Comparison of ENCODE assay signal across 22 mouse cellular contexts in genomic region chr6:14185921-14186420, GRCm38 (mm10).
A peak's percentile ranks its signal among the peaks of the same experiment; 100 is the strongest.
DNase-seq lines count a peak whose midpoint lies in the region; ATAC-seq and TF ChIP-seq lines count a peak whose summit lies in the region.
"Had no signal": no experiment of that assay in that cellular context is flagged by ENCODE, and none has a peak within 500 bp of the region (broad histone marks: within the 10 kb centered on the region; RNA-seq: fewer than 3 reads in every experiment).

No protein-coding gene starts in this region.

- 46% methylated on average over 2 of the region's 2 CpGs for WGBS in forebrain, embryonic 15.5 days
- WGBS in forebrain, embryonic 10.5 days = 84% methylated on average over 2 of the region's 2 CpGs
- WGBS in forebrain, postnatal 0 days = 43% methylated on average over 2 of the region's 2 CpGs

- no peak overlapping the region for H3K4me3 ChIP-seq in forebrain, embryonic 15.5 days
- H3K4me3 ChIP-seq in forebrain, embryonic 10.5 days = no peak overlapping the region
- no peak overlapping the region for H3K4me3 ChIP-seq in forebrain, postnatal 0 days (ENCODE audit: low read depth, low read length)
- H3K4me3 ChIP-seq: hindbrain, embryonic 10.5 days; intestine, embryonic 15.5 days; limb, embryonic 15.5 days had no signal

- no peak overlapping the region for H3K4me2 ChIP-seq in forebrain, embryonic 15.5 days (replicated peaks)
- H3K4me2 ChIP-seq in forebrain, postnatal 0 days (ENCODE audit: low read depth) = no peak overlapping the region
- H3K4me2 ChIP-seq: heart, embryonic 11.5 days; intestine, embryonic 15.5 days; limb, embryonic 15.5 days had no signal

- H3K9ac ChIP-seq in forebrain, embryonic 15.5 days (replicated peaks) = no peak overlapping the region
- H3K9ac ChIP-seq in forebrain, postnatal 0 days = no peak overlapping the region
- H3K9ac ChIP-seq: intestine, embryonic 15.5 days; limb, embryonic 15.5 days had no signal

- H3K9me3 ChIP-seq in forebrain, embryonic 15.5 days = no peaks in the 10 kb centered on the region
- H3K9me3 ChIP-seq in forebrain, embryonic 10.5 days = peaks cover 9% of the 10 kb centered on the region; the same call in 1 of the 2 replicates
- H3K9me3 ChIP-seq in forebrain, postnatal 0 days (ENCODE audit: low read length) = no peaks in the 10 kb centered on the region
- H3K9me3 ChIP-seq: intestine, embryonic 15.5 days; limb, embryonic 15.5 days had no signal

- ATAC-seq in forebrain, embryonic 15.5 days (replicated peaks) = peak; percentile 96
- ATAC-seq in forebrain, postnatal 0 days = peak; percentile 93
- ATAC-seq: CD4-positive, CD25-positive, alpha-beta regulatory T cell, adult 4 months; hindbrain, embryonic 16.5 days; intestine, embryonic 15.5 days had no signal

- H3K27me3 ChIP-seq in forebrain, embryonic 15.5 days = no peaks in the 10 kb centered on the region
- H3K27me3 ChIP-seq in forebrain, embryonic 10.5 days (ENCODE audit: poor library complexity, severe bottlenecking) = no peaks in the 10 kb centered on the region
- no peaks in the 10 kb centered on the region for H3K27me3 ChIP-seq in forebrain, postnatal 0 days (ENCODE audit: insufficient read depth, low read length)
- H3K27me3 ChIP-seq: intestine, embryonic 15.5 days; limb, embryonic 15.5 days had no signal

- no peaks in the 10 kb centered on the region for H3K36me3 ChIP-seq in forebrain, embryonic 15.5 days
- H3K36me3 ChIP-seq in forebrain, embryonic 10.5 days (replicated peaks) = no peaks in the 10 kb centered on the region
- H3K36me3 ChIP-seq in forebrain, postnatal 0 days (ENCODE audit: insufficient read depth) = no peaks in the 10 kb centered on the region
- H3K36me3 ChIP-seq: hindbrain, embryonic 10.5 days; intestine, embryonic 15.5 days; limb, embryonic 15.5 days had no signal

- peak overlapping the region; percentile 34 for H3K27ac ChIP-seq in forebrain, embryonic 15.5 days (replicated peaks)
- H3K27ac ChIP-seq in forebrain, embryonic 10.5 days = no peak overlapping the region
- H3K27ac ChIP-seq in forebrain, postnatal 0 days (ENCODE audit: low read depth, low read length) = peak overlapping the region; percentile 4; the same call in 1 of the 2 replicates
- H3K27ac ChIP-seq: hindbrain, embryonic 10.5 days; intestine, embryonic 15.5 days; limb, embryonic 15.5 days; stomach, postnatal 0 days had no signal

- 0 out of 2 replicates have a peak, but pooled peaks cover 2% of the 10 kb centered on the region for H3K4me1 ChIP-seq in forebrain, embryonic 15.5 days
- H3K4me1 ChIP-seq in forebrain, embryonic 10.5 days = no peaks in the 10 kb centered on the region
- H3K4me1 ChIP-seq in forebrain, postnatal 0 days (ENCODE audit: insufficient read depth) = no peaks in the 10 kb centered on the region
- H3K4me1 ChIP-seq: hindbrain, embryonic 10.5 days; intestine, embryonic 15.5 days; limb, embryonic 15.5 days had no signal

- DNase-seq in forebrain, embryonic 10.5 days (ENCODE audit: extremely low spot score, low spot score) = no peak
- DNase-seq in right cerebral cortex, adult 18-20 months = peak; percentile 6
- DNase-seq in right cerebral cortex, postnatal 4 days = no peak
- peak; percentile 74 for DNase-seq in forebrain, postnatal 0 days
- DNase-seq in telencephalon, adult 2 months (ENCODE audit: low read depth, low spot score) = peak; percentile 58
- DNase-seq in urinary bladder, adult 18-20 months (ENCODE audit: low spot score in 2 of 2) = no peak
- DNase-seq: adrenal gland, postnatal 14 days; cerebellum, adult 11-12 months; cerebellum, postnatal 10 days; gastrocnemius, postnatal 10 days; kidney, adult 9 months; kidney, postnatal 25 days; lung, postnatal 4 days; midbrain, embryonic 14.5 days had no signal

- no peak for TF ChIP-seq CTCF in forebrain, postnatal 0 days (IDR thresholded peaks at IDR 0.05; ENCODE audit: low read depth)

Comparison
In these comparisons a context has a peak if more than half of its experiments do, and no peak if none do; other contexts are left out.
1. DNase-seq: peak in right cerebral cortex, adult 18-20 months (single experiment), forebrain, postnatal 0 days (single experiment) and telencephalon, adult 2 months (single experiment); none in forebrain, embryonic 10.5 days (single experiment), right cerebral cortex, postnatal 4 days (single experiment) and urinary bladder, adult 18-20 months (0 of 2).